Mouse (Mus musculus) CD4-positive, CD25-positive, alpha-beta regulatory T cell, adult 2 months (primary cell): ENCODE data around the gene Olfr266.
A peak's percentile ranks its signal among the peaks of the same experiment; 100 is the strongest.

Experiments
- DNase-seq: peaks from one replicate; pipeline ENCODE4 v3.0.0-alpha.2; 2012; ENCODE audit warnings: low read depth, low spot score

Gene Olfr266

GRCm38 (mm10) chr3:106826187-106826586 is at the start of gene Olfr266:
Gene Olfr266, minus strand, starts transcription at chr3:106826287.
- DNase-seq = no peak

GRCm38 (mm10) chr3:106875626-106876025 is 49.5 kb upstream of the Olfr266 start:
- DNase-seq = no peak

GRCm38 (mm10) chr3:106872893-106873292 is 46.8 kb upstream of the Olfr266 start:
- DNase-seq = no peak

- DNase-seq = peak; percentile 84
Observed at GRCm38 (mm10) chr3:106832107-106832506, 6.0 kb upstream of the Olfr266 start.

GRCm38 (mm10) chr3:106817676-106818075 is 8.4 kb downstream of the Olfr266 start:
- DNase-seq = no peak

- DNase-seq = no peak
Observed at GRCm38 (mm10) chr3:106808972-106809695, 17.0 kb downstream of the Olfr266 start.

- no peak for DNase-seq
Observed at GRCm38 (mm10) chr3:106798079-106798478, 28.0 kb downstream of the Olfr266 start.

- DNase-seq = peak; percentile 74
Observed at GRCm38 (mm10) chr3:106789930-106790329, 36.2 kb downstream of the Olfr266 start, which contains the start of gene Cd53. Gene Cd53, minus strand, starts transcription at chr3:106790149.

- DNase-seq = peak; percentile 86
Observed at GRCm38 (mm10) chr3:106788440-106788887, 37.6 kb downstream of the Olfr266 start.

GRCm38 (mm10) chr3:106787972-106788371 is 38.1 kb downstream of the Olfr266 start:
- peak; percentile 81 for DNase-seq

- peak; percentile 86 for DNase-seq
Observed at GRCm38 (mm10) chr3:106785130-106785529, 41.0 kb downstream of the Olfr266 start.

GRCm38 (mm10) chr3:106771834-106772233 is 54.3 kb downstream of the Olfr266 start:
- peak; percentile 61 for DNase-seq
